Mouse (Mus musculus) heart, adult 2 months (tissue): ENCODE data around the gene Clip3. TPM values are rescaled to one million over a fixed set of nuclear protein-coding genes. Genes with fewer than 3 reads are reported as not detected.

ENCODE experiments used
- DNase-seq, 2 experiments: peaks; one replicate each; pipeline ENCODE4 v3.0.0; 2021
- H3K27ac ChIP-seq: fragments of 200-600 bp; 2 replicates; pipeline ENCODE4 v1.8.1; 2022
- H3K27me3 ChIP-seq: fragments of 200-500 bp; 2 replicates; pipeline ENCODE4 v1.6.1; 2012; ENCODE audit warnings: mild to moderate bottlenecking, low read length, inconsistent platforms, mixed read lengths; ENCODE audit not compliant: control insufficient read depth, insufficient read depth
- H3K36me3 ChIP-seq: fragments of 200-500 bp; 2 replicates; pipeline ENCODE4 v1.6.1; 2012; ENCODE audit warnings: low read length, inconsistent platforms; ENCODE audit not compliant: control insufficient read depth, insufficient read depth
- H3K4me1 ChIP-seq: fragments of 200-500 bp; 2 replicates; pipeline ENCODE4 v1.6.1; 2011; ENCODE audit warnings: low read length; ENCODE audit not compliant: control insufficient read depth, insufficient read depth
- H3K4me3 ChIP-seq: fragments of 200-600 bp; 2 replicates; pipeline ENCODE4 v1.8.1; 2022
- H3K79me2 ChIP-seq: fragments of 200-500 bp; replicated peaks from 2 replicates; pipeline ENCODE4 v1.6.1; 2012; ENCODE audit warnings: mild to moderate bottlenecking, inconsistent platforms, low read length, moderate library complexity, mixed read lengths; ENCODE audit not compliant: control insufficient read depth, insufficient read depth
- H3K9ac ChIP-seq: fragments of 200-500 bp; 2 replicates; pipeline ENCODE4 v1.6.1; 2012; ENCODE audit warnings: low read depth, mild to moderate bottlenecking, control low read depth, inconsistent platforms, low read length, mixed read lengths
- CTCF ChIP-seq: fragments of 200-600 bp; IDR thresholded peaks from 2 replicates; pipeline ENCODE4 v1.8.1; 2022; ENCODE audit warnings: antibody characterized with exemption, mild to moderate bottlenecking, moderate library complexity
- EP300 ChIP-seq: fragments of 200-500 bp; IDR thresholded peaks from 2 replicates; pipeline ENCODE4 v1.6.1; 2011; ENCODE audit warnings: low read depth, low read length, control low read depth; ENCODE audit not compliant: insufficient read depth
- POLR2A ChIP-seq: fragments of 200-500 bp; IDR thresholded peaks from 2 replicates; pipeline ENCODE4 v1.6.1; 2011; ENCODE audit warnings: mild to moderate bottlenecking, low read depth, low read length, control low read depth; ENCODE audit not compliant: insufficient read depth
- WGBS: fragments of 180-500 bp; shearing (Covaris S2); methylation state at CpG from one replicate; pipeline ENCODE4 v1.1.7; 2018; 5-methylcytosine and 5-hydroxymethylcytosine counted together
- intact Hi-C: fragments of 180-260 bp; cut with DNase I; formaldehyde crosslinking; loops from one replicate; pipeline ENCODE4 v1.15.1; 2025
- polyA plus RNA-seq: library from polyadenylated mRNA; depleted of rRNA; stranded (reverse); fragments of >200 nt; gene quantifications from 2 replicates; pipeline ENCODE4 v1.2.3, GENCODE M21; 2012
- total RNA-seq, 2 experiments: library from RNA; stranded (reverse); gene quantifications; 2 replicates each; pipeline ENCODE4 v1.2.3; 2021

The Clip3 gene
- total and polyA plus RNA-seq, 3 experiments = 5.6 to 6.6 (median 5.6) TPM

- TF ChIP-seq POLR2A (no peak), EP300 (no peak), CTCF (no peak)
- H3K27me3 ChIP-seq = no peaks in the 10 kb centered on the region
- H3K4me3 ChIP-seq = no peak overlapping the region
- H3K27ac ChIP-seq = peak overlapping the region; percentile 96; the same call in 1 of the 2 replicates
- no peak overlapping the region for H3K9ac ChIP-seq
- no peaks in the 10 kb centered on the region for H3K79me2 ChIP-seq
- no peak for DNase-seq
- 82% methylated on average over 2 of the region's 2 CpGs for WGBS
- H3K36me3 ChIP-seq = no peaks in the 10 kb centered on the region
- H3K4me1 ChIP-seq = peaks cover 1% of the 10 kb centered on the region; the same call in 1 of the 2 replicates
- intact Hi-C loops = no loop called here
Measured at GRCm38 (mm10) chr7:30320946-30321345, 29.4 kb downstream of the Clip3 start.

- under 1% methylated on average over 63 of the region's 63 CpGs for WGBS
- H3K4me3 ChIP-seq = peak within 1 kb of the TSS; percentile 57
- peak; percentile 67 to 77 for DNase-seq
- peaks cover 1% of the 10 kb centered on the region; the same call in 1 of the 2 replicates for H3K4me1 ChIP-seq
- intact Hi-C loops = no loop called here
- no peaks in the 10 kb centered on the region for H3K36me3 ChIP-seq
- peak within 1 kb of the TSS; percentile 96 for H3K27ac ChIP-seq
- TF ChIP-seq POLR2A (peak; percentile 69; the same call in 1 of the 2 replicates), EP300 (no peak)
- H3K79me2 ChIP-seq = no peaks in the 10 kb centered on the region
- H3K27me3 ChIP-seq = no peaks in the 10 kb centered on the region
- peak within 1 kb of the TSS; percentile 91 for H3K9ac ChIP-seq
Measured at GRCm38 (mm10) chr7:30321539-30322284, 30.2 kb downstream of the Clip3 start, which contains the start of gene E130208F15Rik. Gene E130208F15Rik, plus strand, starts transcription at chr7:30321740.

GRCm38 (mm10) chr7:30322285-30322667 lies 30.7 kb downstream of the Clip3 start:
- Histone ChIP-seq H3K4me1 (peaks cover 1% of the 10 kb centered on the region; the same call in 1 of the 2 replicates), H3K79me2 (no peaks in the 10 kb centered on the region), H3K27ac (peak overlapping the region; percentile 96), H3K9ac (peak overlapping the region; percentile 91), H3K27me3 (no peaks in the 10 kb centered on the region), H3K4me3 (peak overlapping the region; percentile 57), H3K36me3 (no peaks in the 10 kb centered on the region)
- intact Hi-C loops = no loop called here
- DNase-seq = peak; percentile 97 to 98
- under 1% methylated on average over 20 of the region's 20 CpGs for WGBS
- no peak for TF ChIP-seq CTCF
- TF ChIP-seq EP300 = peak; percentile 53; the same call in 1 of the 2 replicates
- TF ChIP-seq POLR2A = peak; percentile 81

GRCm38 (mm10) chr7:30322865-30323264 lies 31.3 kb downstream of the Clip3 start:
- no peaks in the 10 kb centered on the region for H3K36me3 ChIP-seq
- 25% methylated on average over 6 of the region's 6 CpGs for WGBS
- H3K4me3 ChIP-seq = peak overlapping the region; percentile 57
- intact Hi-C loops = loop anchor here (1.0 kb wide), 1 partner anchor 14 kb away; no protein-coding TSS in a partner anchor
- DNase-seq = no peak
- H3K27ac ChIP-seq = peak overlapping the region; percentile 96
- H3K79me2 ChIP-seq = no peaks in the 10 kb centered on the region
- peaks cover 1% of the 10 kb centered on the region; the same call in 1 of the 2 replicates for H3K4me1 ChIP-seq
- H3K9ac ChIP-seq = peak overlapping the region; percentile 76
- H3K27me3 ChIP-seq = no peaks in the 10 kb centered on the region
- TF ChIP-seq POLR2A (no peak), EP300 (no peak), CTCF (no peak)

GRCm38 (mm10) chr7:30323795-30324194 lies 32.3 kb downstream of the Clip3 start, which contains the start of gene Sdhaf1:
Gene Sdhaf1, minus strand, starts transcription at chr7:30323895.
- H3K4me3 ChIP-seq = peak within 1 kb of the TSS; percentile 57; the same call in 1 of the 2 replicates
- 75% methylated on average over 3 of the region's 3 CpGs for WGBS
- no peaks in the 10 kb centered on the region for H3K27me3 ChIP-seq
- no peaks in the 10 kb centered on the region for H3K36me3 ChIP-seq
- intact Hi-C loops = loop anchor here (1.0 kb wide), 1 partner anchor 14 kb away; no protein-coding TSS in a partner anchor
- peak within 1 kb of the TSS; percentile 96 for H3K27ac ChIP-seq
- TF ChIP-seq CTCF (no peak), POLR2A (no peak), EP300 (no peak)
- DNase-seq = no peak
- peaks cover 1% of the 10 kb centered on the region; the same call in 1 of the 2 replicates for H3K4me1 ChIP-seq
- H3K79me2 ChIP-seq = no peaks in the 10 kb centered on the region
- H3K9ac ChIP-seq = peak within 1 kb of the TSS; percentile 76
